Mouse (Mus musculus): ENCODE data around the gene Flnb.
A peak's percentile ranks its signal among the peaks of the same experiment; 100 is the strongest.

The Flnb gene

GRCm38 (mm10) chr14:7817770-7818462 is at the start of gene Flnb:
Flnb (plus strand) TSS chr14:7817957.
- DNase-seq (ENCODE audit: extremely low read depth, low read depth): no peak

GRCm38 (mm10) chr14:7773714-7774389 is 43.9 kb upstream of the Flnb start:
- peak; percentile 83 for DNase-seq (ENCODE audit: extremely low read depth, low read depth)

- no peak for DNase-seq (ENCODE audit: extremely low read depth, low read depth)
Measured at GRCm38 (mm10) chr14:7786073-7786472, 31.7 kb upstream of the Flnb start.

GRCm38 (mm10) chr14:7789266-7790030 is 28.3 kb upstream of the Flnb start:
- no peak for DNase-seq (ENCODE audit: extremely low read depth, low read depth)

- no peak for DNase-seq (ENCODE audit: extremely low read depth, low read depth)
Measured at GRCm38 (mm10) chr14:7791061-7791531, 26.7 kb upstream of the Flnb start.

- no peak for DNase-seq (ENCODE audit: extremely low read depth, low read depth)
Measured at GRCm38 (mm10) chr14:7791532-7792159, 26.1 kb upstream of the Flnb start, which contains the start of gene Gm26661. Gm26661 (plus strand) TSS chr14:7791587.

- DNase-seq (ENCODE audit: extremely low read depth, low read depth): no peak
Measured at GRCm38 (mm10) chr14:7795961-7796360, 21.8 kb upstream of the Flnb start.

- no peak for DNase-seq (ENCODE audit: extremely low read depth, low read depth)
Measured at GRCm38 (mm10) chr14:7800611-7801010, 17.1 kb upstream of the Flnb start.

GRCm38 (mm10) chr14:7801831-7802230 is 15.9 kb upstream of the Flnb start:
- DNase-seq (ENCODE audit: extremely low read depth, low read depth): no peak

- peak; percentile 5 for DNase-seq (ENCODE audit: extremely low read depth, low read depth)
Measured at GRCm38 (mm10) chr14:7803874-7804557, 13.7 kb upstream of the Flnb start.

- no peak for DNase-seq (ENCODE audit: extremely low read depth, low read depth)
Measured at GRCm38 (mm10) chr14:7804558-7804905, 13.2 kb upstream of the Flnb start.

GRCm38 (mm10) chr14:7807711-7808110 is 10.0 kb upstream of the Flnb start:
- DNase-seq (ENCODE audit: extremely low read depth, low read depth): no peak

GRCm38 (mm10) chr14:7808501-7808981 is 9.2 kb upstream of the Flnb start:
- DNase-seq (ENCODE audit: extremely low read depth, low read depth): no peak

GRCm38 (mm10) chr14:7809043-7809955 is 8.5 kb upstream of the Flnb start:
- DNase-seq (ENCODE audit: extremely low read depth, low read depth): no peak

- no peak for DNase-seq (ENCODE audit: extremely low read depth, low read depth)
Measured at GRCm38 (mm10) chr14:7818463-7819121, 835 bp downstream of the Flnb start.

- DNase-seq (ENCODE audit: extremely low read depth, low read depth): no peak
Measured at GRCm38 (mm10) chr14:7819446-7819845, 1.7 kb downstream of the Flnb start.

- no peak for DNase-seq (ENCODE audit: extremely low read depth, low read depth)
Measured at GRCm38 (mm10) chr14:7821341-7821740, 3.6 kb downstream of the Flnb start.

- no peak for DNase-seq (ENCODE audit: extremely low read depth, low read depth)
Measured at GRCm38 (mm10) chr14:7822693-7823092, 4.9 kb downstream of the Flnb start.

- DNase-seq (ENCODE audit: extremely low read depth, low read depth): no peak
Measured at GRCm38 (mm10) chr14:7824651-7825268, 7.0 kb downstream of the Flnb start.

All from MEL-GATA-1-ER (cell line).